Mouse (Mus musculus) adrenal gland (tissue): Measurements from ENCODE around the gene Krt17.
"Not testable (repeated sequence)": the region's sequence is repeated elsewhere in the genome, so short reads cannot be mapped to it uniquely, and the experiment has no call there.

Experiments
- intact Hi-C: fragments of 180-260 bp; cut with DNase I; formaldehyde crosslinking; loops from one replicate; pipeline ENCODE4 v1.15.1; 2025
- long read RNA-seq, 2 experiments: library from polyadenylated mRNA; unstranded; transcript quantifications; one replicate each; pipeline ENCODE4 v2.0.0; 2020; ENCODE audit warnings: borderline replicate concordance in 1 of 2; ENCODE audit not compliant: insufficient replicate concordance in 1 of 2

The Krt17 gene
- long read RNA-seq, experiment 1 = 0 reads
- long read RNA-seq, experiment 2 = 0 reads

DNA sequence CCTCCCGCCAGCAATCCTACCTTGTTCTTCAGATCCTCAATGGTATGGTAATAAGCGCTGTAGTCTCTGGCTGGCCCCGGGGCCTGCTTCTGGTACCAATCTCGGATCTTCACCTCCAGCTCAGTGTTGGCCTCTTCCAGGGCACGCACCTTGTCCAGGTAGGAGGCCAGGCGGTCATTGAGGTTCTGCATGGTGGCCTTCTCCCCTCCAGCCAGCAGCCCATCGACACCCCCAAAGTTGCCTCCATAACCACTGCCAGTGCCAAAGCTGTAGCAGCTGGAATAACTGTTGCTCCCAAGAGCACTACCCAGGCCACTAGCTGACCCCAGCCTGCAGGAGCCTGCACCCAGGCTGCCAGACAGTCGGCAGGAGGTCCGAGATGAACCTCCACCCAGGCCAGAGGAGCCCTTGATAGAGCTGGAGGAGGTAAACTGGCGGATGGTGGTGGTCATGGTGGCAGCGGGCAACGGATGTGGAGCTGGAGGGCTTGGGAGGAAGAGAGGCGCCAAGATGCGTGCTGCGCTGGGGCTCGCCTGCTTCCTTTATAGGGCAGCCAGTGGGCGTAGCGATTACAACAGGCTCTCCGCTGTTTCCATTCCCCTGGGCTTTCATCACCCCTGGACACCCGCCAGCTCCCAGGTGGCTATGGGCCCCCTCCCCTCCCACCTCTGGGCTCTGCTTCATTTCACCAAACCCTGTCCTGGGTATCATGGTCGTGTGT, at the start of gene Krt17:
Gene Krt17, minus strand, starts transcription at position 516 of the 721 bp plus-strand sequence.
- intact Hi-C loops = no loop called here

DNA sequence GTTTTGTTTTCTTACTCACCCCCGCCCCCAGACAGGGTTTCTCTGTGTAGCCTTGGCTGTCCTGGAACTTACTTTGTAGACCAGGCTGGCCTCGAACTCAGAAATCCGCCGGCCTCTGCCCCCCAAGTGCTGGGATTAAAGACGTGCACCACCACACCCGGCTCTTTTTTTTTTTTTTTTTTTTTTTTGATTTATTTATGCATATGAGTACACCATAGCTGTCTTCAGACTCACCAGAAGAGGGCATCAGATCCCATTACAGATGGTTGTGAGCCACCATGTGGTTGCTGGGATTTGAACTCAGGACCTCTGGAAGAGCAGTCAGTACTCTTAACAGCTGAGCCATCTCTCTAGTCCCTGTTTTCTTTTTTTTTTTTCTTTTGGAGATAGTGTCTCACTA, 47.8 kb upstream of the Krt17 start:
- intact Hi-C loops = not testable (repeated sequence)

DNA sequence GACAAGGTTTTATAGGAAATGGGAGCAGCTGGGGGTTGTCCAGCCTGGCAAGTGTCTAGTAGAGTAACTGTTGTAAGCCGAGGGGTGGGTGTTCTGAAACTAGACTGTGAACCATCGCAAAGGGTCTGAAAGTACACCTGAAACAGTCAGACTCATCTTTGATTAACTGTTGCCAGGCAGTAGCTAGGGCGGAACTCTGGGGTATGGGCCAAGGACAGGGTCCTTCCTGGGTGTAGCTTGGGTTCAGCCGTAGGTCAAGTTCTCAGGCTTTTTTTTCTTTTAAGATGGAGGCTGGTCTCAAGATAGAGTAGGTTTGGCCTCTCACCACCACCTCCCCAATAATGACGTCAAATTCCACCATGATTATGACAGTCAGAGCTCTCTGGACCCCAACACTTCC, 47.1 kb upstream of the Krt17 start:
- intact Hi-C loops = no loop called here

DNA sequence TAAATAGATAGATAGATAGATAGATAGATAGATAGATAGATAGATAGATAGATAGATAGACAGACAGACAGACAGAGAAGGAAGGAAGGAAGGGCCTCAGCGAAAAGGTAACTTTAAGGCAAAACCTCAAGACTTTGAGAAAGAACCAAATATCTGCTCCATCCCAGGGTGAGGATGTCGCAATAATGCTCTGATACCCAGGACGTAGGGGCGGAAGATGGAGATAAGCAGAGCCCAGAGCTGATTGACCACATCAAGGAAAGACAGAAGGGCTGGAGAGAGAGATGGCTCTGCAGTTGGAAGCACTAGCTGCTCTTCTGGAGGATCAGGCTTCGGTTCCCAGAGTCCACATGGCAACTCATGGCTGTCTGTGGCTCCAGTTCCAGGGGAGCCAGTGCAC, 40.5 kb upstream of the Krt17 start:
- intact Hi-C loops = no loop called here

DNA sequence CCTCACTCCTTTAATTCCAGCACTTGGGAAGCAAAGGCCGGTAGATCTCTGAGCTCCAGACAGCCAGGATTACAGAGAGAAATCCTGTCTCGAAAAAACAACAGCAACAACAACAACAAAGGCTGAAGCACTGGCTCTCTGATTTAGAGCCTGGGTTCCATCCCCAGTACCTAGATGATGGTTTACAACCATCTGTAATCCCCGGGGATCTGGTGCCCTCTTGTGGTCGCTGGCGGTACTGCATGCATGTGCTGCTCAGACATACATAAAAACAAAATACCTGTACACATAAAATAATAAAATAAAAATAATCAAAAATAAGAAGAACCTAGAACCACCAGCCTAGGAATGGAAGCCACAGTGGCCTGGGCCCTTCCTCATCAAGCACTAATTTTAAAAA, 39.5 kb upstream of the Krt17 start:
- intact Hi-C loops = no loop called here

DNA sequence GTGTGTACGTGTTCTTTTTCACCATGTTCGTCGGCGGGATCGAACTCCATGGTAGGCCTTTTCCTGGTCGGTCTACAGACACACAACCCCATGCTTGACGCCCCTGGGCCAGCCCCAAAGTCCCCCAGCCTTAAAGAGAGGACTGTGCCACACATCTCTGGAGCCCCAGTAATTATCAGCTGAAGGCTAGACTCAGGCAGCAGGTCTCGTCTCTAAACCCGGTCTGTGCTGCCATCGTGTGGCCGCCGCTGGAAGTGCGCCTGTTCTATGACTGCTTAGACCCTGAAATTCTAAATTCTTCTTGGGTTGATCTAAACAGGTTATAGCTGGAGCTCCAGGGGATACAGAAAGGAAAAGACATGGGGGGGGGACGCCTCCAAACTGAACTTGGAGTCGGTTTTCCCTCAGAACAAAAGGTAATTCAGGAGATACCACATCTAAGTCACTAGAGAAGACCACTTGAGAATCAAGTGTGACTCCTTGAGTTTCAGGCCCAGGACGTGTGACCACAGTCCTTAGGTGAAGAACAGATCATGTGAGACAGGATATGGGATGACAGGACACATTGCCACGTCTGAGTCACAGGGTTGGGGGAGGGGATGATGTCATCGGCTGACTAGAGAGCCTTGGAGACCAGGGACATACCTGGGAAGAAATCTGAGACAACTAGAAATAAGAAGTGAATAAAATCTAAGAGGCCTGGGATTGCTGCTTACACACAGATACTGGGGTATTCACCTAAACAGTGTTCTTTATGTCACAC, 37.6 kb upstream of the Krt17 start:
- intact Hi-C loops = loop anchor here (5.0 kb wide), 3 partner anchors 131 to 921 kb away; no protein-coding TSS in a partner anchor

DNA sequence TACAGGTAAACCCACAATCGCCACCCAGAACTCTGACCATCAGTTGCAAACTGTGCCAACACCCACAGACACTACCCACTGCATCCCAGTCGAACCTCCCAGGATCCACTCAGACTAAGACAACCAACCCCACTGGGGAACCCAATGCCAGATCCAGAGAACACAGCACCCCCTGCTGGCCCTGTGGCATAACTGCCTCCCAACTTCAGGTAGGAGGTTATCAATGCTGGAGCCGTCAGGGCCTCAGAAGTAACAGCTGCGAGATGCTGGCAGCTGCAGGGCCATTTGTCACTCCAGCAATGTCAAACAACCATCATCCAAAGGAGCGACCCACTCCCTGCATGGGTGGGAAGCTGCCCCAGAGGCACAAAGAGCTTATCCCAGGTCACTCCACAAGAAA, 37.0 kb upstream of the Krt17 start:
- intact Hi-C loops = loop anchor here (5.0 kb wide), 3 partner anchors 130 to 920 kb away; no protein-coding TSS in a partner anchor

DNA sequence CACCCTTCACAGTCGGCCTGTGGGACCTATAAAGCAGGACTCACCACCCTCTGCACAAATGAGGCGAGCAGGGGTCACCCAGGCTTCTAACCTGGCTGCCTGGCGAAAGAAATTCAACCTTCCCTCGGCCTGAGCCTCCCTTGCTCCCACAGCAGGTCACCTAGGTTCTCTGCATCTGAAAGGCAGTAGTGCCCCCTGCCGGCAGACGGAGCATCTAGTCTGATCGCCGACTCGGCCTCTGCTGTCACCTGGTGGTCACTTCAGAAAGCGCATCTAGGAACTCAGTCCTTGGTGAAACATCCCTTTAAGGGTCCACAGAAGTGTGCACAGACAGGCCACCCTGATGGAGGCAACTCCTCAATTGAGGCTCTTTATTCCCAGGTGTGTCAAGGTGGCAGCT, 34.5 kb upstream of the Krt17 start:
- intact Hi-C loops = loop anchor here (5.0 kb wide), 3 partner anchors 128 to 918 kb away; no protein-coding TSS in a partner anchor

DNA sequence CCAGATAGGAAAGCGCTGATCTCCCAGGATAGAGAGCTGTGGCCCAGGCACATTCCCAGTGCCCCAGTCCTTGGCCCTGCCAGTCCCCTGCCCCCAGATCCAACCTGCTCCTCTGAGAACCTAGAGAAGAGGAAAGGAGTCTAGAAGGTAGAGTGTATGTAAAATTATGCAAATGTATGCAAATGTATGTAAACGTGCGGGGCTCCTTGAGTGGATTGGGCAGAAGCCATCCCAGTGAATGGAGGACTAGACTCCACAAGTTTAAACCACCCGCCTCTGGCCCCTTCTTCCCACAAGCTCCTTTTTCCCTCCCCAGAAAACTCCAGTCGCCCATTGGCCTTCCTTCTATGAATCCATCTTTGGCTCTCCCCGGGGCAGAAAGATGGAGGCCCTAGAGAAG, 32.1 kb upstream of the Krt17 start:
- intact Hi-C loops = no loop called here

DNA sequence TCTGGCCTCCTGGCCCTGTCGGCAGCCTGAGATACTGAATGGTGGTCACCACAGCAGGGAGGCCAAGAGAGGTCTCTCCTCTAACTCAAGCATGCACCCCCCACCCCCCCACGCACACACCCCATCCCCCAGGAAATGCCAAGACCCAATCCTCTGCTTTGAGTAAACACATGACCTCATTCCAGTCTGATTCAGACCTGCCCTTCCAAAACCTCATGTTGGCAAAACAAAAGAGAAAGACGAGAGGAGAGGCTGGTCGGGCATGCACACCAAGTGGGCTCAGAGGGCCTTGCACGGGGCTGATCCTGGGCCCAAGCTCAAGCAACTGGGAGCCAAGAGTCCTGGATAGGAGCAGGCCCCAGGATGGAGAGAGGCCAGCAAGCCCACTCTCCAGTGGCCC, 29.4 kb upstream of the Krt17 start:
- intact Hi-C loops = no loop called here

DNA sequence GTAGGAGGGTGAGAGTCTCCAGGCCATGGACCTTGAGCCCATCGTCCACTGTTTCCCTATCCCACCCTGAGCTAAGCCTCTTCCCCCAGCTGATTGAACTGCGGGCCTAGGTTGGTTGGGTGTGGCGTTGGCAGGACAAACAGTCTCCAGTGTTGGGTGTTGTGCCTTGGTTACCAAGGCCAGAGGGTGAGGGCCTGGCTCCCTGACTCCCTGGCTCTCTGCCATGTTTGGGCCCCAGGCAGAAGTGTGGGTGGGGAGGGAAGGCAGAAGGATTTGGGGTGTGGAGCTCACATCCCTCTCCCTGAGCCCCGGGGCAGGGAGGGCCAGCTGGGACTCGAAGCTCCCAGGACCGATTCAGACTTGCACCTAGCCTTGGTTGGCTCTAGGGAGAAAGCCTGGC, 28.1 kb upstream of the Krt17 start:
- intact Hi-C loops = no loop called here

DNA sequence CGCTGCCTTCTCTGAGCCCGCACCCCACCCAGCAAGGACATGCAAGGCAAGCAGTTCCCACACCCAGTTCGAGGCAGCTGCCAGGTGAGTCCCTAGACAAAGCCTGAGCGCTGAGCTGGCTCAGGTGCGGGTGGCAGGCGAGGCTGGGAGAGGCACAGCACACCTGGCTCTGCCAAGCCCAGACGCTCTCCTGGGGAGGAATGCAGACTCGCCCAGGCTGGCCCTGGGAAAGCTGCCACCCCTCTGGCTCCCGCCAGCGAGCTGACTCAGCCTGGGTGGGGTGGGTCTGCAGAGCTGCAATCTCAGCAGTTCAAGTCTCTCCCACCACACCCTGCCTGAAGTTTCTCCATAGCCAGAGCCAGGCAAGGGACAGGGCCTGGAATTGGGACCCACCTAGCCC, 26.2 kb upstream of the Krt17 start:
- intact Hi-C loops = no loop called here

DNA sequence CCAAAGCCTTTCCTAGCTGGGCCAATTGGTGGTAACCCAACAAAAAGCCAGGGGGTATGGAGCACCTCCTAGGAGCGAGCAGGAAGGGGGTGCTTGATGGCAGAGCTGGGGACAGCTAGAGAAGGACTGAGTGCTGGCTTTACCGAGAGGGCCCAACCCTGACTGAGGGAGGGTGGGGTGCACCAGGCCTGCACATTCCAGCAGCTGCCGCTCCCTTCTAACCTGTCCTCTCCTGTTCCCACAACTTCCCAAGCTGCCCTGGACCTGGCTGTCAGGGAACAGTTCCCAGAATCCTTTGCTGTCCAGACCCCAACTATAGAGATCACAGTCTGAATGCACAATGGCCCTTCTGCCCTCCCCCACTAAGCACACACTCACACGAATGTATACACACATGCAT, 24.2 kb upstream of the Krt17 start:
- intact Hi-C loops = loop anchor here (5.0 kb wide), 1 partner anchor 823 kb away; no protein-coding TSS in a partner anchor

DNA sequence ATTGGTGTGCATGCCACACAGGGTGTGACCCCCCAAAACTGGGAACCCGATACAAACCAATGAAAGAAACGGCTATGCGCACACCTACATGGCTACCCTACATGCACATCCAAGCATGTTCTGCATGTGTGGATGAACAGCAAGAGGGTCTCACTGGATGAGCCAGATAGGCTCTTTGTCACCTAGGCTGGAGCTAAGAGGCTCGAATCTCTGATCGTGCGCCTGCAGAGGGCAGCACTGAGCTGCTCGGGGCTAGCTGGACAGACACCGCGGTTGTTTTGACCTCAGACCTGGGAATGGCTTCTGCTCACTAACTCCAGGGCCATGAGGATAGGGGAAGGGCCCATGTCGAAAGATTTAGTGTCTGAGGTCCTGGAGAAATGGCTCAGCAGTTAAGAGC, 21.7 kb upstream of the Krt17 start:
- intact Hi-C loops = loop anchor here (1.0 to 5.0 kb wide), 2 partner anchors 113 to 820 kb away; no protein-coding TSS in a partner anchor

DNA sequence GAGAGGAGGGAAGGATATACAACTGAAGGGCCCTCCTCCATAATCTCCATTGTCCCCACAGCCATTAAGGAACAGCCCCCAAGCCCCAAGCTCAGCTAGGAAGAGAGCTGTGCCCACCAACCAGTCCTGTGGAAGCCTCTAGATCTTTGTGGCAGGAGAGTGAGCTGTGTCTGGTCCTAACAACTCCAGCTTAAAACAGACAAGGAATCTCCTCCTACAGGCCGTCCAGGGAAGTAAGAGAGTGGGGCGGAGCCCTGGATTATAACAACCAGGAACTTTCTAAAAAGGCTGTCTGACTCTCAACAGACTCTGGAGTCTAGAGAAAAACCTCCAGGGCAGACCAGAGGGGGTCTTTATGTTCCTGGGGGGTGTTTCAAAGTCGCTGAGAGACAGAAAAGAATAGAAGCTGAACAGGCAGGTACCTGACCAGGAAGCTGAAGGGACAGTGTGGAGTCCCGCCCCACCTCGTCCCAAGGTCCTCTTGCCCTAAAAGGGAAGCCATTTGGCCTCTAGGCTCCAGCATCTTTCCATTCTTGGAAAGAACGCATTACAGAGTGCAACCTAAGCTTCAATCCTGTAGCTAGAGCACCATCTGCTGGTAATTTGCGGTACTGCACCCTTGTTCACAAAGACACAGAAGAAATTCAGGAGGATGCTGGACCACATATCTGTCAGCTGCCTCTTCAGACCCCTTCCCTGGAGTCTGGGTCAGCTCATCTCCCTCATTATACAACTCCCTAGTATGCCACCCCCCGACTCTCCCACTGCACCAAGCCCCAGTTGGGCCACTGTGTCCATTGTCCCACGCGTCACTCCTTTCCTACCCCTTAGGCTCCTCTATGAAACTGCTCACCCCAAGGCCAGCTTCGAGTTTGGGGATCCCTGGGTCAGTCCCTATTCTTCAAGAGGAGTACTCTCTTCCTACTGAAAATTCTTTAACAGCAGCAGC, 21.0 kb upstream of the Krt17 start:
- intact Hi-C loops = loop anchor here (1.0 to 5.0 kb wide), 2 partner anchors 113 to 820 kb away; no protein-coding TSS in a partner anchor

DNA sequence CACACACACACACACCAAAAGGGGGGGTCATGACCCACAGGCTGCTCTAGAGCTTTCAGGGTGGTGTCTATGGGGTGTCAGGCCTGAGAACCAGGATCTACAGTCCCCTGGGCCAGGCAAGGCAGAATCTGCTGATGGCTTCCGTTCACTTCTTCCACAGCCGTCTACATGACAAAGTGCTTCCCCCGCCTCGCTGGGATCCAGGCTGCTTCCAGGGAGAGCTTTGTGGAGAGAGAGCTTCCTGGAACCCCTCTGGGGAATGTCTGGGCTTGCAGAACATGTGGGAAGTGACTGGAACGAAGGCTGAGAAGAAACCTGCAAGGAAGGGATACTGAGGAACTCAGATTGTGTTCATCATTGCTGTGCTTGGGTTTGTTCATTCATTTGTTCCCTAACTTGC, 17.9 kb upstream of the Krt17 start:
- intact Hi-C loops = no loop called here

DNA sequence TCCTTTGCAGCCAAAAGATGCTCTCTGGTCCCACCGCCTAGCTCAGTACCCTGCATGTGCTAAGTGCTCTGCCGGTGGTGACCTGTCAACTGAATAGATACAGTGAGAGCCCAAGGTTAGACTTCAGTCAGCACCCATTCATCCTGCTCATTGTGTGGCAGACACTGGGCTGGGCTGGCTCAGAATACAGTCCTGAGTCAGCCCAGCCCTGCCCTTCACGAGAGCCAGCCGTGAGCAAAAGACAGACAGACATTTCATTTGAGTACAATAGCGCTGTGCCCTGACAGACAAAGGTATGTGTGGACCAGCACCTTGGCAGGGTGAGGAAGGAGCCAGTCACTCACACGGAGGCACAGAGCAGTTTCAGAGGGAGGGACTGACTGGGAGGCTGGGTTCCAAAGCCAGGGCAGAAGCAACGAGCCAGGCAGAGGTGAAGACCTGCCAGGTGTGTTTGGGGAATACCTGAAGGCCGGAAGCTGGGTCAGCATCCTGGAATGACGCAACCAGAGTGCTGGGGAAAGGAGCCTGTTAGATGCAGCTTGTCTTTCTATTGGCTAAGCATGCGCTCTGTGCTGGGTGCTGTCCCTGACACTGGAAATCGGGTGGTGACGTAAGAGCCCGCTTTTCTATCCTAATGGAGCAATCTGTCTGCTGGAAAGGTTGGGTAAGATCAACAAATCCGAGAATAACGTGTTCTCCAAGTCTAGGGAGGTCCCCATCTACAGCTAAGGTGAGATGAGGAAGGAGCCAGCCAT, 17.1 kb upstream of the Krt17 start:
- intact Hi-C loops = no loop called here

DNA sequence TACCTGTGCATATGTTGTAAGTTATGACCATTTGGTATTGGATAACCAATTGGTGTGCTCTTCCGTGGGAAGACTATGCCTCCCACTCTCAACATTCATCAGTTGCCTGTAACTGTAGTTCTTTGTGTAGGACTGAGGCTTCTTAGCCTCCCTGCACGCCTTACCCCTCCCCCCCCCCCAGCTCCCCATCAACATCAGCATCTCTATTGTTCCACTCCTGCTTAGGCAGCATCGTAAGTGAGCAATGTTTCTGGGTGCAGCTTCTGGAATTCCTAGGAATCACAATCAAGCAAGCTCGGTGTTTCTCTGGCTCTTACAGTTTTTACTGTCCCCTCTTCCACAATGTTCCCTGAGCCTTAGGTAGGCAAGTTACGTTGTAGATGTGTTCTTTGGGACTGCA, 14.6 kb upstream of the Krt17 start:
- intact Hi-C loops = no loop called here

DNA sequence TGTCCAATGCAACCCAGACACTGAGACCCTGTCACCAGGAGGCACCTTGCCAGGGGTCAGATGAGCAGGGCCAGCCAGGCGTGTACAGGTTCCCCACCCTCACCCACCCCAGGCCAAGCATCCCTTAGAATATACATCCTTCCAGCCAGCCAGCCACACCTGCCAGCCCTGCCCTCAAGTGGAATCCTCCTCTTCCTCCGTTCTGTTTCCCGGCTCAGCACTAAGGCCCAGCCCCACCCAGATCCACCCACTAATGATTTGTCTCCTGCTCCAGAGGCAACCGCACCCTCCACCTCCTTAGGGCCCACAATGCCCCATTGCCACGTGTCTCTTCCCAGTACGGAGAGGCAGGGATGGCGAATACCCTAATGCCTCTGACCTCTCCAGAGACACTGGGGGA, 13.9 kb upstream of the Krt17 start:
- intact Hi-C loops = no loop called here

DNA sequence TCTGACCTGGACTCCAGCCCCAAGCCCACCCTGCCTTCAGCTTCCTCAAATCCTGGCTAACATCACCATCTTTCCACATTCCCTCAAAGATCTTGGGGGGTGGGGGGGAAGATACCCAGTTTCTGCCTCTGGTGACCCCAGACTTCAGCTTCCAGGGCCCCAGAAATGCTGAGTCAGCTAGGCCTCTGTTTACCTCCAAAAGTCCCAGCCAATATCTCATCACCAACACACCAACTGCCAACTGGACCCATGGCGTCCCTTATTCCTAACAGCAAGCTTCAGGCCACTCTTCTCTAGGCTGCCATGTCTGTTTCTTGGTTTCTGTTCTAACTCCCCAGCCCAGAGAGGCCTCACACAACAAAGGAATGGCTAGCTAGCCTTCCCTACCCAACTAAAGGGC, 11.0 kb upstream of the Krt17 start:
- intact Hi-C loops = no loop called here
